Mouse (Mus musculus): Measurements from ENCODE around the gene Tspan10.

GRCm38 (mm10) chr11:120405867-120406266 is 36.6 kb upstream of the Tspan10 start:
- TF ChIP-seq CTCF (IDR thresholded peaks at IDR 0.05; ENCODE audit: low read depth, low read length) (no peak), POLR2A (IDR thresholded peaks at IDR 0.05; ENCODE audit: borderline replicate concordance, low read depth, low read length) (no peak)
